Comparison of ENCODE assay signal across 10 mouse cellular contexts in genomic region chr3:87983627-87984026, GRCm38 (mm10). TPM values are rescaled to one million over a fixed set of nuclear protein-coding genes. Genes with fewer than 3 reads are reported as not detected.
DNase-seq lines count a peak whose midpoint lies in the region; ATAC-seq lines count a peak whose summit lies in the region.
"Had no signal": no experiment of that assay in that cellular context is flagged by ENCODE, and none has a peak within 500 bp of the region (broad histone marks: within the 10 kb centered on the region; RNA-seq: fewer than 3 reads in every experiment).

No protein-coding gene starts in this region.

- H3K4me2 ChIP-seq in kidney, embryonic 14.5 days (replicated peaks; ENCODE audit: low read depth, low read length): peak overlapping the region; percentile 32
- peak overlapping the region; percentile 2; the same call in 1 of the 2 replicates for H3K4me2 ChIP-seq in embryonic facial prominence, embryonic 11.5 days (ENCODE audit: low read depth, low read length)
- H3K4me2 ChIP-seq in hindbrain, embryonic 14.5 days (replicated peaks): peak overlapping the region; percentile 24; the same call in 1 of the 2 replicates
- peak overlapping the region; percentile 37 for H3K4me2 ChIP-seq in midbrain, embryonic 13.5 days (replicated peaks)

- 0 out of 2 replicates have a peak overlapping the region, but pooled peaks have one; percentile 10 for H3K4me3 ChIP-seq in kidney, embryonic 14.5 days (ENCODE audit: low read length)
- no peak overlapping the region for H3K4me3 ChIP-seq in embryonic facial prominence, embryonic 11.5 days (ENCODE audit: low read depth, low read length)
- H3K4me3 ChIP-seq in hindbrain, embryonic 14.5 days (replicated peaks; ENCODE audit: low read length): no peak overlapping the region
- H3K4me3 ChIP-seq in midbrain, embryonic 13.5 days (replicated peaks): no peak overlapping the region

- H3K36me3 ChIP-seq in kidney, embryonic 14.5 days (ENCODE audit: control insufficient read depth, insufficient read depth, low read length): no peaks in the 10 kb centered on the region
- H3K36me3 ChIP-seq in embryonic facial prominence, embryonic 11.5 days (replicated peaks; ENCODE audit: control insufficient read depth, insufficient read depth, low read depth, low read length): no peaks in the 10 kb centered on the region
- H3K36me3 ChIP-seq in hindbrain, embryonic 14.5 days (replicated peaks; ENCODE audit: control insufficient read depth, insufficient read depth): no peaks in the 10 kb centered on the region
- no peaks in the 10 kb centered on the region; the same call in 1 of the 2 replicates for H3K36me3 ChIP-seq in midbrain, embryonic 13.5 days

- no peak for DNase-seq in kidney, adult 11 months
- no peak for DNase-seq in embryonic facial prominence, embryonic 11.5 days (ENCODE audit: low spot score)
- DNase-seq in hindbrain, embryonic 14.5 days (ENCODE audit: low spot score): no peak
- no peak for DNase-seq in frontal cortex, adult 2 months (ENCODE audit: extremely low spot score in 1 of 2, low spot score in 1 of 2)
- DNase-seq in thymus, postnatal 36 days: no peak
- no peak for DNase-seq in layer of hippocampus, adult 9-11 months
- DNase-seq: adrenal gland, postnatal 36 days had no signal

- 33% methylated on average over 6 of the region's 6 CpGs for WGBS in kidney, embryonic 14.5 days
- WGBS in embryonic facial prominence, embryonic 11.5 days: 45% methylated on average over 6 of the region's 6 CpGs
- 47% methylated on average over 6 of the region's 6 CpGs for WGBS in hindbrain, embryonic 14.5 days
- WGBS in midbrain, embryonic 13.5 days: 43% methylated on average over 6 of the region's 6 CpGs

- H3K9ac ChIP-seq in kidney, embryonic 14.5 days (ENCODE audit: low read depth, low read length): peak overlapping the region; percentile 54; the same call in 1 of the 2 replicates
- peak overlapping the region; percentile 22 for H3K9ac ChIP-seq in embryonic facial prominence, embryonic 11.5 days (replicated peaks; ENCODE audit: low read length)
- peak overlapping the region; percentile 26; the same call in 1 of the 2 replicates for H3K9ac ChIP-seq in hindbrain, embryonic 14.5 days
- H3K9ac ChIP-seq in midbrain, embryonic 13.5 days (replicated peaks): no peak overlapping the region

- peaks cover 2% of the 10 kb centered on the region; the same call in 1 of the 2 replicates for H3K27me3 ChIP-seq in kidney, embryonic 14.5 days (ENCODE audit: control insufficient read depth, insufficient read depth, low read length)
- no peaks in the 10 kb centered on the region; the same call in 1 of the 2 replicates for H3K27me3 ChIP-seq in embryonic facial prominence, embryonic 11.5 days (ENCODE audit: control insufficient read depth, insufficient read depth, low read length)
- no peaks in the 10 kb centered on the region for H3K27me3 ChIP-seq in hindbrain, embryonic 14.5 days (ENCODE audit: control insufficient read depth, insufficient read depth, low read length)
- H3K27me3 ChIP-seq in midbrain, embryonic 13.5 days: peaks cover 3% of the 10 kb centered on the region; the same call in 1 of the 2 replicates

- ATAC-seq in kidney, embryonic 14.5 days (ENCODE audit: low FRiP score, low TSS enrichment): no peak
- no peak for ATAC-seq in embryonic facial prominence, embryonic 11.5 days (replicated peaks; ENCODE audit: insufficient number of reproducible peaks, low FRiP score, low TSS enrichment, low read depth)
- ATAC-seq in hindbrain, embryonic 14.5 days (ENCODE audit: low FRiP score): no peak
- ATAC-seq in midbrain, embryonic 13.5 days: no peak

- H3K27ac ChIP-seq in kidney, embryonic 14.5 days (ENCODE audit: low read depth, low read length): peak overlapping the region; percentile 95
- peak overlapping the region; percentile 60 for H3K27ac ChIP-seq in embryonic facial prominence, embryonic 11.5 days (replicated peaks; ENCODE audit: low read depth, low read length)
- H3K27ac ChIP-seq in hindbrain, embryonic 14.5 days: no peak overlapping the region
- peak overlapping the region; percentile 61 for H3K27ac ChIP-seq in midbrain, embryonic 13.5 days

- H3K9me3 ChIP-seq in kidney, embryonic 14.5 days (ENCODE audit: control insufficient read depth, low read length): no peaks in the 10 kb centered on the region
- H3K9me3 ChIP-seq in embryonic facial prominence, embryonic 11.5 days (replicated peaks; ENCODE audit: control insufficient read depth, low read length): no peaks in the 10 kb centered on the region
- no peaks in the 10 kb centered on the region for H3K9me3 ChIP-seq in hindbrain, embryonic 14.5 days (ENCODE audit: control insufficient read depth, low read length)
- H3K9me3 ChIP-seq in midbrain, embryonic 13.5 days: no peaks in the 10 kb centered on the region

- H3K4me1 ChIP-seq in kidney, embryonic 14.5 days (ENCODE audit: control insufficient read depth, insufficient read depth, low read length): peaks cover 76% of the 10 kb centered on the region
- H3K4me1 ChIP-seq in embryonic facial prominence, embryonic 11.5 days (ENCODE audit: control insufficient read depth, insufficient read depth, low read length): peaks cover 17% of the 10 kb centered on the region
- peaks cover 38% of the 10 kb centered on the region for H3K4me1 ChIP-seq in hindbrain, embryonic 14.5 days (replicated peaks; ENCODE audit: control insufficient read depth, insufficient read depth, low read length)
- peaks cover 92% of the 10 kb centered on the region for H3K4me1 ChIP-seq in midbrain, embryonic 13.5 days (replicated peaks)

RNA-seq across cellular contexts. Expression of gene Nes, which starts 12.7 kb away (rescaled TPM):
- 14.8 and 26.1 TPM in 2 replicates for polyA plus RNA-seq in kidney, embryonic 14.5 days (2014; fragmentation: Nextera tagmentation; extraction: Ambion mirVana)
- 15.1 and 16.2 TPM in 2 replicates for polyA plus RNA-seq in embryonic facial prominence, embryonic 11.5 days (2014; fragmentation: Nextera tagmentation; extraction: Ambion mirVana)
- 20.5 and 20.7 TPM in 2 replicates for polyA plus RNA-seq in hindbrain, embryonic 14.5 days (2014; fragmentation: Nextera tagmentation; extraction: Ambion mirVana)
- polyA plus RNA-seq in midbrain, embryonic 13.5 days (2015; fragmentation: Nextera tagmentation; extraction: Ambion mirVana): 61.9 and 77.6 TPM in 2 replicates
- 4.3 and 4.8 TPM in 2 replicates for polyA plus RNA-seq in frontal cortex, adult 2 months (2012; rRNA removed)

RNA-seq across cellular contexts. Expression of gene Bcan, which starts 16.4 kb away (rescaled TPM):
- not detected in 2 replicates for polyA plus RNA-seq in kidney, embryonic 14.5 days (2014; fragmentation: Nextera tagmentation; extraction: Ambion mirVana)
- 0.06 TPM in 1 of 2 replicates, not detected in the other for polyA plus RNA-seq in embryonic facial prominence, embryonic 11.5 days (2014; fragmentation: Nextera tagmentation; extraction: Ambion mirVana)
- 89.1 and 99.3 TPM in 2 replicates for polyA plus RNA-seq in hindbrain, embryonic 14.5 days (2014; fragmentation: Nextera tagmentation; extraction: Ambion mirVana)
- polyA plus RNA-seq in midbrain, embryonic 13.5 days (2015; fragmentation: Nextera tagmentation; extraction: Ambion mirVana): 10.1 and 14.0 TPM in 2 replicates
- 359 and 380 TPM in 2 replicates for polyA plus RNA-seq in frontal cortex, adult 2 months (2012; rRNA removed)

RNA-seq across cellular contexts. Expression of gene Crabp2, which starts 35.2 kb away (rescaled TPM):
- 113 and 169 TPM in 2 replicates for polyA plus RNA-seq in kidney, embryonic 14.5 days (2014; fragmentation: Nextera tagmentation; extraction: Ambion mirVana)
- 626 and 642 TPM in 2 replicates for polyA plus RNA-seq in embryonic facial prominence, embryonic 11.5 days (2014; fragmentation: Nextera tagmentation; extraction: Ambion mirVana)
- 48.7 and 56.4 TPM in 2 replicates for polyA plus RNA-seq in hindbrain, embryonic 14.5 days (2014; fragmentation: Nextera tagmentation; extraction: Ambion mirVana)
- polyA plus RNA-seq in midbrain, embryonic 13.5 days (2015; fragmentation: Nextera tagmentation; extraction: Ambion mirVana): 129 and 135 TPM in 2 replicates
- polyA plus RNA-seq in frontal cortex, adult 2 months (2012; rRNA removed): 9.2 and 11.0 TPM in 2 replicates

RNA-seq across cellular contexts. Expression of gene Hapln2, which starts 43.8 kb away (rescaled TPM):
- not detected in 2 replicates for polyA plus RNA-seq in kidney, embryonic 14.5 days (2014; fragmentation: Nextera tagmentation; extraction: Ambion mirVana)
- 0.32 TPM in 1 of 2 replicates, not detected in the other for polyA plus RNA-seq in embryonic facial prominence, embryonic 11.5 days (2014; fragmentation: Nextera tagmentation; extraction: Ambion mirVana)
- polyA plus RNA-seq in hindbrain, embryonic 14.5 days (2014; fragmentation: Nextera tagmentation; extraction: Ambion mirVana): 0.41 and 0.67 TPM in 2 replicates
- 0.14 and 0.55 TPM in 2 replicates for polyA plus RNA-seq in midbrain, embryonic 13.5 days (2015; fragmentation: Nextera tagmentation; extraction: Ambion mirVana)
- polyA plus RNA-seq in frontal cortex, adult 2 months (2012; rRNA removed): 28.5 and 39.4 TPM in 2 replicates
- polyA plus RNA-seq: kidney, adult 2 months had no signal

RNA-seq across cellular contexts. Expression of gene Rrnad1, which starts 53.1 kb away (rescaled TPM):
- 19.3 and 21.6 TPM in 2 replicates for polyA plus RNA-seq in kidney, embryonic 14.5 days (2014; fragmentation: Nextera tagmentation; extraction: Ambion mirVana)
- polyA plus RNA-seq in embryonic facial prominence, embryonic 11.5 days (2014; fragmentation: Nextera tagmentation; extraction: Ambion mirVana): 13.5 and 16.0 TPM in 2 replicates
- polyA plus RNA-seq in hindbrain, embryonic 14.5 days (2014; fragmentation: Nextera tagmentation; extraction: Ambion mirVana): 15.8 and 18.1 TPM in 2 replicates
- 19.8 and 24.9 TPM in 2 replicates for polyA plus RNA-seq in midbrain, embryonic 13.5 days (2015; fragmentation: Nextera tagmentation; extraction: Ambion mirVana)
- 42.4 and 46.4 TPM in 2 replicates for polyA plus RNA-seq in frontal cortex, adult 2 months (2012; rRNA removed)
